Mouse (Mus musculus) lung, postnatal 25 days (tissue): ENCODE measurements around the gene Ndufs7.

Experiments used
- DNase-seq: peaks from one replicate; pipeline ENCODE4 v3.0.0; 2022; ENCODE audit warnings: low spot score

Gene Ndufs7

GRCm38 (mm10) chr10:80294311-80294710, 45.4 kb downstream of the Ndufs7 start:
- DNase-seq, result no peak

DNA sequence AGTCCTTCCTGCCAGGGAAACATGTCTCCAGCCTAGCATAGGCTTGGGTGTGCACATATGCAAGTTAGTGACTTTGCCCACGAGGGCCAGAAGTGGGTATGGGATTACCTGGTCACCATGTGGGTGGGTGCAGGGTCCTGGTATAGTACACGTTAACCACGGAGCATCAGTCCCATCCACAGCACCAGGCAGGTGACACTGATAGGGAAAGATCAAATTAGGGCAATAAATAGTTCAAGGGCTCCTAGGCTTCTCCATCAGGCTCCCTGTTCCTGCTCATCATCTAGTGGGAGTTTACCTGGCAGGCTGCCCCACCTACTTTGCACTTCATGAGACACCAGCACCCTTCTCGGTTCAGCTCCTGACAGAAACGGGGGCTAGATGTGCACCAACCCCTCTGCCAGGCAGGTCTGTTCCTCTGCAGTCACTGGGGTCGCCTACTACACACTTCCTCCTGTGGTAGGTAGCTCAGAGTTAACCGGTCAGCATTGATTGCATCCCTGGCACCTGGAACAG, 45.9 kb downstream of the Ndufs7 start:
- DNase-seq, result no peak

- peak; percentile 78 for DNase-seq
Measured at GRCm38 (mm10) chr10:80295618-80296425, 46.9 kb downstream of the Ndufs7 start, which contains the start of gene Apc2. Apc2 (plus strand) TSS chr10:80295977.

DNA sequence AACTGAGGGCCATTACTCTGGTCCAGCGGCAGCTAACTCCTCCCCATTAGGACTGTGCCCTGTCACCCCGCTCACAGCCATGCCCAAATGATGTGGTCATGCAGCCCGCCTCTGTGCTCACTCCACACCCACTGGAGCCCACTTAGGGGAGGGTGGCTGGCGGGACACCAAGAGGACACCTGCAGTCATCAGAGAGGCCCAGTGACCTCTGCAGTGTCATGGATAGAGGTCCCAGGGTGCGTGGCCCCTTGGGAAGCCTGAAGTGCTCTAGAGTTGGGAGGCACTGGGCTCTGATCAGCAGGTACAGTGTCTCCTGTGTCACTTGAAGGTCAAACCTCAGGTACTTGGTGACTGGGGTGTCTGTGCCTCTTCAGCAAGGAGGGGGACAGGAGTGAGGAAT, 47.9 kb downstream of the Ndufs7 start:
- DNase-seq, result no peak

GRCm38 (mm10) chr10:80297526-80298133, 48.7 kb downstream of the Ndufs7 start:
- no peak for DNase-seq

GRCm38 (mm10) chr10:80298571-80299281, 49.8 kb downstream of the Ndufs7 start:
- no peak for DNase-seq

DNA sequence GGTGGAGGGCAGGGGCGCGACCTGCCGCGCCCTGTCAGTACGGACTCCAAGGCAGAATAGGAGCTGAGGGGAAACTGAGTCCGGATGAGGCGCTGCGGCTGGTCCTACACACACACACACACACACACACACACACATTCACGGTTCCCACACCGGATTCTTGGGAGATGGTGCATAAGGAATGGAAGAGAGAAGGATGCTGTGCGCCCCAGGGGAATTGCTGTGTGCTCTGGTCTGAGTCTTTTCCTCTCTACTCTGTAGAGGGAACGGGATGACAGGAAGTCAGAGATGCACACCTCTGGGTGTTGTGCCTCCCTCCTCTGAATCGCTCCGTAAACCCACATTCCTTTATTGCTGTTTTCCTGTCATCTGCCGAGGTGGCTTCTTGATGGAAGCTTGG, 50.4 kb downstream of the Ndufs7 start:
- DNase-seq, result no peak

DNA sequence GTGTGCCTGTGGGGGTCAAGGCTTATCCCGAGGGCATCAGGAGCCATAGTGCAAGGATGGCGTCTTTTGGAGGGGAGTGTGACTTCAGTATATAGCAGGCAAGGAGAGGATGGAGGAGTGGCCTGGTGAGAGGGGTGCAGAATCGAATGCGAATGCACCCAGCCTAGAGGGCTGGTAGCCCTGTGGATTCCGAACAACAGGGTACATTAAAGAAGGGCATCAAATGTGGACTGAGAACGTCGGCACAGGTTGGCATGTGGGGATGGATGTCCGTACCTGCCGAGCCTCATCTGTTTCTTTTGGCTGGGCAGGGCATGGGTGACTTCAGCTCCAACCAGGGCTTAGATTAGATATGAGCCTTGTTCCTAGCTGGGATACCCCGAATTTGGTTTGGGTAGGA, 50.9 kb downstream of the Ndufs7 start:
- DNase-seq, result no peak

DNA sequence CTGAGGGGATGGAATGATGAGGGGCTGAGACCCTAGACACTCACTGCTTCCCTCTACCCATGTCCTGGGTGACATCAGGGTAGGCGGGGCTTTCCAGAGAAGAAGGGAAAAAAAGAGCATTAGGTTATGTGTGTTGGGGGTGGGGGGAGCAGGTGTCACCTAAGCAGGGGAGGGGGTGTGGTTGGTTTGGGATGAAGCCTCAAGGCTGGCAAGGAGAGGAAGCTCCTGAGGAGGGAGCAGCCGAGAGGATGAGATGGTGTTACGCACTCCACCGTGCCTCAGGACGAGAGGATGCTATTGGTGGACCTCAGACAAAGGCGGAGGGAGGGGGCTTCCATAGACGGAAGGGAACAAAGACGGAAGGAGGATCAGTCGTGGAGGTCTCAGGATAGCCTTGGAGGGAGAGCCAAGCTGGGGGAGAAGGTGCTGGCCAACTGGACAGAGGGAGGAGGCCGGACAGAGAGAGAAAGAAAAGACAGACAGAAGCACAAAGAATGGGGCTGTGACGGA, 51.8 kb downstream of the Ndufs7 start:
- DNase-seq, result no peak

DNA sequence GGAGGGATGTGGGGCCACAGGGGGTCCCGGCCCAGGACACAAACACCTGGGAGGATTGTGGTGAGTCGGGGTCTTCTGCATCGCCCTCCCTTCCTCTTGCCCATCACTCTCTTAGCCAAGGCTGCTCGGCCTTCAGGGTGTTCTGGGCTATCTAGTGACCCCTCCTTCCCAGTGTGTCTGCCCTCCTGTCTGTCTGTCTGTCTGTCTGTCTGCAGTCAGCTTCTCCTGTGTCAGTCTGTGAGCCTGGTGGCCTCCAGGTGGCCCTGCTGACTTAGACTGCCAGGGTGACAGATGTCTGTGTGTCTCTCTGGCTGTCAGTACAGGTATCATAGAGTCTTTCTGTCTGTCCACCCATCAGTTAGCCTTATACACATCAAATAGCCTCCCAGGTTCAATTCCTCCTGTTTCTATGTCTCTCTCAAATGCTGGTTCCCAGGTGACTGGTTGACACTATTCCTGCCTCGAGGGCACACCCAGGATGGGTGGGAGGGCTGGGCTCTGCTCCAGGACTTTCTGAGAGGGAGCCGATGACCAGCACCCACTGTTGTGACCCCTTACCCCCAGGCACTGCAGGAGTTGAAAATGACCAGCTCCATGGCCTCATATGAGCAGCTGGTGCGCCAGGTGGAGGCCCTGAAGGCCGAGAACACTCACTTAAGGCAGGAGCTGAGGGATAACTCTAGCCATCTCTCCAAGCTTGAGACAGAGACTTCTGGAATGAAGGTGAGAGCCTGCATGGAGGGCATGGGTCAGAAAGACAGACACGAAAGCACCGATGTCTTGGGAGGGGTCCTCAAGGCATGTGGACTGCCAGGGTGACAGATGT, 52.5 kb downstream of the Ndufs7 start:
- DNase-seq, result no peak

DNA sequence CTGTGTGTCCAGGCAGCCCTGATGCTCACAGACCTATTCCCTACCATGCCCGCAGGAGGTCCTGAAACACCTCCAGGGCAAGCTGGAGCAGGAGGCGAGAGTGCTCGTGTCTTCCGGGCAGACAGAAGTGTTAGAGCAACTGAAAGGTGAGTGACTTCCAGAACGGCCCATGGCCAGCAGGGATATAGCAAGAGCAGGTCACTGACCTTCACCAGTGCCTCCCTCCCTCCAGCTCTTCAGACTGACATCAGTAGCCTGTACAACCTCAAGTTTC, 53.1 kb downstream of the Ndufs7 start:
- no peak for DNase-seq

GRCm38 (mm10) chr10:80302471-80302881, 53.6 kb downstream of the Ndufs7 start:
- peak; percentile 83 for DNase-seq

GRCm38 (mm10) chr10:80304458-80304857, 55.5 kb downstream of the Ndufs7 start:
- no peak for DNase-seq

DNA sequence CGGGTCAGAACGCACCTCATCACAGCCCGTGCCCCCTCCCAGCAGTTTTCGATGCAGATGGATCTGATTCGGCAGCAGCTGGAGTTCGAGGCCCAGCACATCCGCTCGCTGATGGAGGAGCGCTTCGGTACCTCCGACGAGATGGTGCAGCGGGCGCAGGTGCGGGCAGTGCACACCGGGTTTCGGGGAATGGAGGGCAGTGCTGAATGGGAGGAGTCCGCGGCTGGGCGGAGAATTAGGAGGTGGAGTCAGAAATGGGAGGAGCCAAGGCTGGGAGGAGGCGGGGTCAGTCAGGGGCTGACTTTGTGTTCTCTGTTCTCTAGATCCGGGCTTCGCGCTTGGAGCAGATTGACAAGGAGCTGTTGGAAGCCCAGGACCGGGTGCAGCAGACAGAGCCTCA, 55.9 kb downstream of the Ndufs7 start:
- DNase-seq, result peak; percentile 23
